Mouse (Mus musculus): ENCODE data around the gene Mmp21. TPM values are rescaled to one million over a fixed set of nuclear protein-coding genes. Genes with fewer than 3 reads are reported as not detected.
"Not testable (repeated sequence)": the region's sequence is repeated elsewhere in the genome, so short reads cannot be mapped to it uniquely, and the experiment has no call there.

Gene Mmp21
- polyA plus RNA-seq, 1 experiment from 2014 or later: 0.13 TPM

DNA sequence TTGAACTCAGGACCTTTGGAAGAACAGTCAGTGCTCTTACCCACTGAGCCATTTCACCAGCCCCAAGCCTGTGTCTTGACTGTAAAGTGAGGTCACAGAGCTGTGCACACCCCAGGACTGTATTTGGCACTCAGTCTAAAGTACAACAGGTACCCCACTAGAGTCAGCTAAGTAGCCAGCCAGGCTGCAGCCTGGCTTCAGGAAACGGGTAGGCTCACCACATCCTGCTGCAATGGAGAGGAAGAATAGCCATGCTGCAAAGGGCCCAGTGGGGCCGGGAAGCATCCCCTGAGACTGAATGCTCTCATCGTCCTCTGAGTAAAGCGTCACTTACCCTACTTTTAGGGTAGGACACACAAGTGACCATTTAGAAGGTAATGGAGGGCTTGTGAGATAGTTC, 20.0 kb upstream of the Mmp21 start:
- no peak overlapping the region for H3K4me2 ChIP-seq (replicated peaks)
- H3K36me3 ChIP-seq: peaks cover 29% of the 10 kb centered on the region
- WGBS: 84% methylated on average over 4 of the region's 4 CpGs
- H3K4me3 ChIP-seq (replicated peaks): no peak overlapping the region
- H3K4me1 ChIP-seq: no peaks in the 10 kb centered on the region
- H3K9ac ChIP-seq: no peak overlapping the region
- H3K9me3 ChIP-seq (replicated peaks): no peaks in the 10 kb centered on the region
- ATAC-seq (ENCODE audit: insufficient number of reproducible peaks, low FRiP score, low TSS enrichment, low read depth): no peak
- no peaks in the 10 kb centered on the region for H3K27me3 ChIP-seq
- no peak overlapping the region for H3K27ac ChIP-seq (replicated peaks)

DNA sequence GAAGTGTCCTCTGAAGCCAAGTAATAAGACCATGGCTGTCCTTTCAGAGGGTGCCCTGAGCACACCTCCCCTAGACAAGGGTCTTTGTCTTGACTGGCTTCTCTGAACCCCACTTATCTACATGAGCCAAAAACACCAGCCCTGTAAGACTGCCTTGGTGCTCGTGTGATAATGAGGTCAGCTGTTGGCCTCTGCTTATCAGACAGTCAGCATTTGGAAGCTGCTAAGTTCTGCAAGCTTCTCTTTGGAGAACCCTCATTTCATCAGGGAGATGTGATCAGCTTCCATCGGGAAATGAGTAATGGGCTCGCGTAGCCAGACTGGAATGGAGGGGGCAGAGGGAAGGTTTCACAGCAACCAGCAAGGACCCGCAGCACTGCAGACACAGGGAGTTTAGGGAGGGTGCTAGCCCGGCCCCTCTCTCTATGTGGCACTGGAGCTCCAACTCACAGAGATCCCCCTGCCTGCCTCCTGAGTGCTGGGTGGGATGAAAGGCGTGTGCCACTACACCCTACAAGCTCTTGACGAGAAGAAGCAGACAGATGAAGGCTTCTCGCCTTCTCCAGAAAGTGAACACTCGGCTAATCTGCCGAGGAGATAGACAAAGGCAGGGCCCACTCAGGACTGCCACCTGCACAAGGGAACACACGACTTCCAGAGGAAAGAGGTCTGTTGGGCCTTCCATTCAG, 18.3 kb upstream of the Mmp21 start:
- H3K4me1 ChIP-seq: no peaks in the 10 kb centered on the region
- H3K27me3 ChIP-seq: no peaks in the 10 kb centered on the region
- H3K36me3 ChIP-seq: peaks cover 31% of the 10 kb centered on the region
- H3K4me2 ChIP-seq (replicated peaks): no peak overlapping the region
- no peak overlapping the region for H3K27ac ChIP-seq (replicated peaks)
- WGBS: 91% methylated on average over 12 of the region's 12 CpGs
- no peak overlapping the region for H3K9ac ChIP-seq
- H3K4me3 ChIP-seq (replicated peaks): no peak overlapping the region
- ATAC-seq (ENCODE audit: insufficient number of reproducible peaks, low FRiP score, low TSS enrichment, low read depth): no peak
- no peaks in the 10 kb centered on the region for H3K9me3 ChIP-seq (replicated peaks)

DNA sequence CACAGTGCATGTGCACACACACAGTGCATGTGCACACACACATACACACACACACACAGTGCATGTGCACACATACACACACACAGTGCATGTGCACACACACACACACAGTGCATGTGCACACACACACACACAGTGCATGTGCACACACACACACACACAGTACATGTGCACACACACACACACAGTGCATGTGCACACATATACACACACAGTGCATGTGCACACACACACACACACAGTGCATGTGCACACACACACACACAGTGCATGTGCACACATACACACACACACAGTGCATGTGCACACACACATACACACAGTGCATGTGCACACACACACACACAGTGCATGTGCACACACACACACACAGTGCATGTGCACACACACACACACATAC, 5.8 kb upstream of the Mmp21 start:
- not testable (repeated sequence) for H3K27me3 ChIP-seq; H3K27ac ChIP-seq (replicated peaks); H3K4me2 ChIP-seq (replicated peaks); H3K9me3 ChIP-seq (replicated peaks); H3K4me3 ChIP-seq (replicated peaks); ATAC-seq (ENCODE audit: insufficient number of reproducible peaks, low FRiP score, low TSS enrichment, low read depth); H3K9ac ChIP-seq; H3K4me1 ChIP-seq
- H3K36me3 ChIP-seq: peaks cover 32% of the 10 kb centered on the region

DNA sequence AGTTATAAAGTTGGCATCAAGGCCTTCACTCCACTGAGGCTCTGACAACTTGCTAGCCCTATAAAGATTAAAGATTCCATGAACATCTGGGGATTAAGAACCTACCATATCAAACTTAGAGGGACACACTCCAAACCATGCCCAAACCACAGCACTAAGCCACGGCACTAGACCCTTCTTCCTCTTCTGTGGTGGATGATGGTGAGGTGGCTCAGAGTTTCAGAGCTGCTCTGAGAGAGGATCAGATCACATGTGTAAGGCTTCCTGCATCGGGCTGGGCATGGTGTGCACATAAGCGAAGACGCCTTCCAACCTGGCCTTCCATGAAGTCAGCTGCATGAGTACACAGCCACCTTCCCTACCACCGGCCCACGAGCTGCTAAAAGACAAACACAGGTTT, 4.8 kb upstream of the Mmp21 start:
- no peak overlapping the region for H3K4me3 ChIP-seq (replicated peaks)
- WGBS: 94% methylated on average over 6 of the region's 6 CpGs
- no peak overlapping the region for H3K9ac ChIP-seq
- ATAC-seq (ENCODE audit: insufficient number of reproducible peaks, low FRiP score, low TSS enrichment, low read depth): no peak
- H3K27ac ChIP-seq (replicated peaks): no peak overlapping the region
- no peaks in the 10 kb centered on the region for H3K4me1 ChIP-seq
- peaks cover 23% of the 10 kb centered on the region for H3K36me3 ChIP-seq
- no peaks in the 10 kb centered on the region for H3K27me3 ChIP-seq
- H3K9me3 ChIP-seq (replicated peaks): no peaks in the 10 kb centered on the region; the same call in 1 of the 2 replicates
- no peak overlapping the region for H3K4me2 ChIP-seq (replicated peaks)

DNA sequence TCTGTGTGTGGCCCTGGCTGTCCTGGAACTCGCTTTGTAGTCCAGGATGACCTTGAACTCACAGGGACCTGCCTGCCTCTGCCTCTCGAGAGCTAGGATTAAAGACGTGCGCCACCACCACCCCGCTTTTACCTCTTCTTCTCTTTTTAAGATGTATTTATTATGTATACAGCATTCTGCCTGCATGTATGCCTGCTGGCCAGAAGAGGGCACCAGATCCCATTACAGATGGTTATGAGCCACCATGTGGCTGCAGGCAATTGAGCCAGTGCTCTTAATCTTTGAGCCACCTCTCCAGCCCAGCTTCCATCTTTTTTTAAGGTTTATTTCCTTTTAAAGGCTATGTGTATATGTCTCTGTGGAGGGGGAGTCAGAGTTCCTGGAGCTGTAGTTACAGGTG, 4.2 kb upstream of the Mmp21 start:
- WGBS: 82% methylated on average over 5 of the region's 5 CpGs
- no peak overlapping the region for H3K9ac ChIP-seq
- no peak overlapping the region for H3K4me2 ChIP-seq (replicated peaks)
- H3K4me3 ChIP-seq (replicated peaks): no peak overlapping the region
- no peaks in the 10 kb centered on the region for H3K4me1 ChIP-seq
- no peaks in the 10 kb centered on the region; the same call in 1 of the 2 replicates for H3K9me3 ChIP-seq (replicated peaks)
- H3K27ac ChIP-seq (replicated peaks): no peak overlapping the region
- ATAC-seq (ENCODE audit: insufficient number of reproducible peaks, low FRiP score, low TSS enrichment, low read depth): no peak
- peaks cover 17% of the 10 kb centered on the region for H3K36me3 ChIP-seq
- H3K27me3 ChIP-seq: no peaks in the 10 kb centered on the region

DNA sequence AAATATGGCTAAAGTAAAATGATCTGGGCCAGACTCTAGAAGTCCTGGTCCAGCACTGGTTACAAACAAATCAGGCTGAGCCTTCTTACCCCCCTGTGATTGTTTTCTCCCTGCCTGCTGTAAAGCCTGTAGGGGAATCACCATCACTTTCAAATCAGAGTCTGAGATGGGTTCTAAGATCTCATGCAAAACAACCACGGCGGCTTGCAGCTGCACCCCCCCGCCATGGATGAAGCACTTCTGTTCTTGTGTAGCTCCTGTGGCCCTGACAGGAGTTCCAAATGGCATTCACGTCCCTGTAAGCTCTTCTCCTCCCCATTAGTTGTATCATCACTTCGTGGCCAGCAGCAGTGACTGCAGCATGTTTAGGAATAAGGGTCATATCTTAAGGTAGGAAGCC, 3.8 kb upstream of the Mmp21 start:
- Histone ChIP-seq H3K36me3 (peaks cover 12% of the 10 kb centered on the region), H3K9ac (no peak overlapping the region), H3K4me3 (replicated peaks) (no peak overlapping the region), H3K27me3 (no peaks in the 10 kb centered on the region), H3K4me1 (no peaks in the 10 kb centered on the region), H3K4me2 (replicated peaks) (no peak overlapping the region), H3K9me3 (replicated peaks) (no peaks in the 10 kb centered on the region; the same call in 1 of the 2 replicates), H3K27ac (replicated peaks) (no peak overlapping the region)
- ATAC-seq (ENCODE audit: insufficient number of reproducible peaks, low FRiP score, low TSS enrichment, low read depth): no peak
- WGBS: 73% methylated on average over 5 of the region's 5 CpGs

DNA sequence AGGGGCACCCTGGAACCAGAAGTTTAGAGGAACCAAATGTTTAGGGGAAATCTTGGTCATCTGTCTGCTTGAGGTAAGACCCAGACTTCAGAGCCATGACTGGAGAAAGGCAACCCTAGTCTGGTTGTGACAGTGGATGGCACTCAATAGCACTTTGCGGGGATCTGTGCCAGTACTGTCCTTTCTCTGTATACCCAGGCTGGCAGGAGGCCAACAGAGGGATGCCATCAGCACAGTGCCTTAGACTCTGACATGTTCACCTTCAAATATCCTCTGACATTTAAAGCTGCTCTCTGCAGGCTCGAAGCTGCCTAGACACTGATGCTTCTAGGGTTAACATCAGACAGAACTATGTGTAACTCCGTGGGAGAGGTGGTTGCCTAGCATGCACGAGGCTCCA, 422 bp downstream of the Mmp21 start:
- Histone ChIP-seq H3K36me3 (no peaks in the 10 kb centered on the region), H3K4me2 (replicated peaks) (no peak overlapping the region), H3K4me1 (no peaks in the 10 kb centered on the region), H3K9me3 (replicated peaks) (no peaks in the 10 kb centered on the region), H3K27ac (replicated peaks) (no peak overlapping the region), H3K27me3 (no peaks in the 10 kb centered on the region), H3K9ac (no peak overlapping the region), H3K4me3 (replicated peaks) (no peak overlapping the region)
- WGBS: 67% methylated on average over 4 of the region's 4 CpGs
- ATAC-seq (ENCODE audit: insufficient number of reproducible peaks, low FRiP score, low TSS enrichment, low read depth): no peak

DNA sequence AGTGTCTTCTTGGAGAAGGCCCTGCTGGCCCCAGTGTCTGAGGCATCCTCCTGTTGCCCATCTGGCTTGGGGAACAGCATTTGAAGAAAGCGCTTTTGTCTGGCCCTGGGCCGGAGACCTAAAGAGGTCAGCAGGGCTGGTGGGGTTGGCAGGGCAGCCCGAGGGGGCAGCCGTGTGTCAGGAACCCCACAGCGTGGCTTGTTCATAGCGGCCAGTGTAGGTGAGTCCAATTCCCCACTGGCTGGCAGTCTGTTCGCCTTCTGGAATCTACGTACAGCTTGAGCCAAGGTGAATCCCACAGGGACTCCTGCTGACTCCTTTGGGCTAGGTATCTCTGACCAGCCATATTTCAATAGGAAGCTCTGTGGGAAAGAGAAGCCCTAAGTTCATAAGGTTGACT, 1.1 kb downstream of the Mmp21 start:
- Histone ChIP-seq H3K9ac (no peak overlapping the region), H3K4me1 (no peaks in the 10 kb centered on the region), H3K4me3 (replicated peaks) (no peak overlapping the region), H3K9me3 (replicated peaks) (no peaks in the 10 kb centered on the region), H3K4me2 (replicated peaks) (no peak overlapping the region), H3K27ac (replicated peaks) (no peak overlapping the region), H3K27me3 (no peaks in the 10 kb centered on the region), H3K36me3 (no peaks in the 10 kb centered on the region)
- 84% methylated on average over 8 of the region's 8 CpGs for WGBS
- no peak for ATAC-seq (ENCODE audit: insufficient number of reproducible peaks, low FRiP score, low TSS enrichment, low read depth)

DNA sequence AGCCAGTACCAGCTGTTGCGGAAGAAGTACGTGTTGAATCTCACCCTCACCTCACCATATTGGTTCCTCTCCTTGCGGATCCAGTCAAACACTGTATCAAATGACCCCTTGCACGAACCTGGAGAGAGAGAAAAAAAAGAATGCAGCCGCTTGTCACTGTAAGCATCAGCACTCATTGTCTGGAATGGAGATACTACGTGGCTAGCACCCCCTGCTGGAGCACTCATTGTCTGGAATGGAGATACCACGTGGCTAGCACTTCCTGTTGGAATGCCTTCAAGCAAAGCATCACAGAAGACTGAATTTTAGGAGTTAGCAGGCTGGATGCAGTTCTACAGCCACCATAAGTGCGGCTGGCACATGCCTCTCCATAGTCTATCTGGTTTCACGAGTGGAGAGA, 3.9 kb downstream of the Mmp21 start:
- no peak overlapping the region for H3K27ac ChIP-seq (replicated peaks)
- ATAC-seq (ENCODE audit: insufficient number of reproducible peaks, low FRiP score, low TSS enrichment, low read depth): no peak
- no peaks in the 10 kb centered on the region for H3K4me1 ChIP-seq
- H3K27me3 ChIP-seq: no peaks in the 10 kb centered on the region
- peaks cover 23% of the 10 kb centered on the region for H3K36me3 ChIP-seq
- 65% methylated on average over 9 of the region's 9 CpGs for WGBS
- no peaks in the 10 kb centered on the region for H3K9me3 ChIP-seq (replicated peaks)
- H3K9ac ChIP-seq: no peak overlapping the region
- no peak overlapping the region for H3K4me2 ChIP-seq (replicated peaks)
- H3K4me3 ChIP-seq (replicated peaks): no peak overlapping the region

DNA sequence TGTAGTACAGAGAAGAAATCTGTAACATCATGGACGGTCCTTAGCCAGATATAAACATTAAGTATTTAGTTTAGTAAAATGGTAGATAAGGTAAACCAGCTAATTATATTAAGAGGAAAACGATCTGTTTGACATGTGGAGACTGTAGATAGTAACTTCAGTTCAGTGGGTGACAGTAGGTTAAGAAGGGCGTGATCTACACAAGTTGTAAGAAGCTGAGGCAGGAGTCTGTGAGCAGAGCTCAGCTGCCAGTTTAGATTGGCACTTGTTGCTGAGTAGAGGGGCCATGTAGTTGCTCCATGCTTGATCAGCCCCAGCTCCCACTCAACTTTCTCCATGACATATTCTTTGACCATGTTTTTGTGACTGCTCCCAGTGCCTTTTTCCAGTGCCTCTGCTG, 9.0 kb downstream of the Mmp21 start:
- peaks cover 66% of the 10 kb centered on the region for H3K36me3 ChIP-seq
- no peak overlapping the region for H3K4me3 ChIP-seq (replicated peaks)
- H3K9me3 ChIP-seq (replicated peaks): no peaks in the 10 kb centered on the region
- H3K27me3 ChIP-seq: no peaks in the 10 kb centered on the region
- no peak overlapping the region for H3K4me2 ChIP-seq (replicated peaks)
- no peak for ATAC-seq (ENCODE audit: insufficient number of reproducible peaks, low FRiP score, low TSS enrichment, low read depth)
- no peaks in the 10 kb centered on the region for H3K4me1 ChIP-seq
- H3K27ac ChIP-seq (replicated peaks): no peak overlapping the region
- 88% methylated on average over 3 of the region's 3 CpGs for WGBS
- H3K9ac ChIP-seq: no peak overlapping the region

DNA sequence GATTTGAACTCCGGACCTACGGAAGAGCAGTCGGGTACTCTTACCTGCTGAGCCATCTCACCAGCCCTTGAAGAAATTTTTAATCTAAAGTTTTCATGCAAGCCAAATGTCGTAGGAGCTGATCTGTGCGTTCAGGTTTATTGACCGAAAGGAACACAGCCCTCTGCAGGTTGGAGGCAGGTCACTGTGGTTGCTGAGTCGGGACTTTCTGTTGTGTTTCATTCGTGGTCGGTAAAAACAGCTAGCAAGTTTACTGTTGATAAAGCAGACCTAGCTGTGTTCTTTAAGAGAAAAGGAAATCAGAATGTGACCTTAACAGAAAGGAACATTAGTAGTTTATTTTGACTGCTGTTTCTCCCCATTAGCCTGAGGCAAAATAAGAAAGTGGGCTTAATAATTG, 9.9 kb downstream of the Mmp21 start:
- no peak for ATAC-seq (ENCODE audit: insufficient number of reproducible peaks, low FRiP score, low TSS enrichment, low read depth)
- Histone ChIP-seq H3K9me3 (replicated peaks) (no peaks in the 10 kb centered on the region), H3K4me2 (replicated peaks) (no peak overlapping the region), H3K4me1 (no peaks in the 10 kb centered on the region), H3K4me3 (replicated peaks) (no peak overlapping the region), H3K36me3 (peaks cover 75% of the 10 kb centered on the region), H3K27me3 (no peaks in the 10 kb centered on the region), H3K27ac (replicated peaks) (no peak overlapping the region), H3K9ac (no peak overlapping the region)
- 88% methylated on average over 9 of the region's 9 CpGs for WGBS

DNA sequence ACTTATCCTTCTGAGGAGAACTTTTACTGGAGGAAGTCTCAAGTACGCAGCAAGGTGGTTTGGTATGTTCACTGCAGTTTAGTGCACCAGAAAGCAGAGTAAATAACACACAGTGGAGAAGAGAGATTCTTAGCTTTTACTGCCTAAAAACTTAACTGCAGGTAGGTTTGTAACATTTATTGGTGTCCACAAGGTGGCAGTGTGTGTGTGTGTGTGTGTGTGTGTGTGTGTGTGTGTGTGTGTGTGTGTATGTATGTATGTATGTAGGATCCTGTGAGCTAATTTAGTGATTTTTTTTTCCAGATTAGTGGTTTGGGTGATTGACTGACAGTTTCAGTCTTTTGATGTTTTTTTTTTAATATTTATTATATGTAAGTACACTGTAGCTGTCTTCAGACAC, 10.8 kb downstream of the Mmp21 start:
- ATAC-seq (ENCODE audit: insufficient number of reproducible peaks, low FRiP score, low TSS enrichment, low read depth): no peak
- peaks cover 83% of the 10 kb centered on the region for H3K36me3 ChIP-seq
- H3K9ac ChIP-seq: no peak overlapping the region
- H3K4me1 ChIP-seq: no peaks in the 10 kb centered on the region
- no peak overlapping the region for H3K27ac ChIP-seq (replicated peaks)
- 95% methylated on average over 1 of the region's 1 CpGs for WGBS
- no peaks in the 10 kb centered on the region for H3K27me3 ChIP-seq
- H3K4me3 ChIP-seq (replicated peaks): no peak overlapping the region
- H3K9me3 ChIP-seq (replicated peaks): no peaks in the 10 kb centered on the region
- no peak overlapping the region for H3K4me2 ChIP-seq (replicated peaks)
